Mouse (Mus musculus): ENCODE data around the gene Psmb11. TPM values are rescaled to one million over a fixed set of nuclear protein-coding genes. Genes with fewer than 3 reads are reported as not detected.

The Psmb11 gene
- total and polyA plus RNA-seq, 2 experiments from 2014 or later: not detected

- H3K27me3 ChIP-seq (ENCODE audit: control insufficient read depth, insufficient read depth, low read length): no peaks in the 10 kb centered on the region
- no peak for TF ChIP-seq CTCF (IDR thresholded peaks at IDR 0.05; ENCODE audit: low read depth)
- no peaks in the 10 kb centered on the region; the same call in 1 of the 2 replicates for H3K4me1 ChIP-seq (ENCODE audit: control insufficient read depth, insufficient read depth)
- peaks cover 10% of the 10 kb centered on the region for H3K36me3 ChIP-seq (replicated peaks; ENCODE audit: control insufficient read depth, insufficient read depth, low read length)
- H3K9me3 ChIP-seq (replicated peaks; ENCODE audit: control insufficient read depth, low read length): no peaks in the 10 kb centered on the region
- ATAC-seq (ENCODE audit: insufficient read depth, low read depth) (no peak), DNase-seq (ENCODE audit: low spot score) (no peak)
- H3K4me3 ChIP-seq (ENCODE audit: low read depth, low read length): no peak overlapping the region
- H3K27ac ChIP-seq (ENCODE audit: low read depth): no peak overlapping the region
- no peak overlapping the region for H3K9ac ChIP-seq (replicated peaks; ENCODE audit: low read depth, low read length)
- 88% methylated on average over 9 of the region's 9 CpGs for WGBS
- H3K4me2 ChIP-seq (ENCODE audit: low read depth, low read length): no peak overlapping the region
Measured at GRCm38 (mm10) chr14:54582536-54582935, 38.7 kb upstream of the Psmb11 start.

DNA sequence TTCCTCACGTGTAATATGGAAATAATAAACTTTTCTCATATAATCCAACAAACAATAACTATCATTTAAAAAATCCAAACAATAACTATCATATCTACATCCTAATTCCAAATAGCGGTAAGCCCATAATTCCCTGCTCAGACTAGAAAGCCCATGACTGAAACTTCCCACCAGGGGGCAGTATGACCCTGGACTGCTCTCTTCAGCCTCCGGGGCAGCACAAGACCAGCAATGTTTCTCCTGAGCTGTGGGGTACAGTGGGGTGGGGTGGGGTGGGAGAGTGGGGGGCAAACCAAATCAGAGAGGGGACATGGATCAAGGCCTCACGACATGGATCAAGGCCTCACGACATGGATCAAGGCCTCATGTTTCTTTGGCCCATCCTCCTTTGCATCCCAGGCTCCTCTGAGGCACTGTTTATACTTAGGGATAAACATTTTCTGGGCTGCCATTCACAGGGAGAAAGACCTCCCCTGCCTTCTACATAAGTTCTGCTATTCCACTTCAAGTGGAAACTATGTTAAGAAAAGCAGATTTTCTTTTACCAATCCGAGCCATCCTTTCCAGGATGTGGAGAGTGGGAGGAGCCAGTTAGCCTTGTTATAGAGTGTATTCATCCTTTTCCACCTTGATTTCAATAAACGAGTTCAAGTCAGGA lies 37.4 kb upstream of the Psmb11 start:
- Histone ChIP-seq H3K4me3 (ENCODE audit: low read depth, low read length) (no peak overlapping the region), H3K9me3 (replicated peaks; ENCODE audit: control insufficient read depth, low read length) (no peaks in the 10 kb centered on the region), H3K9ac (replicated peaks; ENCODE audit: low read depth, low read length) (no peak overlapping the region), H3K4me2 (ENCODE audit: low read depth, low read length) (no peak overlapping the region), H3K27ac (ENCODE audit: low read depth) (no peak overlapping the region), H3K36me3 (replicated peaks; ENCODE audit: control insufficient read depth, insufficient read depth, low read length) (peaks cover 10% of the 10 kb centered on the region), H3K4me1 (ENCODE audit: control insufficient read depth, insufficient read depth) (0 out of 2 replicates have a peak, but pooled peaks cover 3% of the 10 kb centered on the region), H3K27me3 (ENCODE audit: control insufficient read depth, insufficient read depth, low read length) (no peaks in the 10 kb centered on the region)
- peak; percentile 74 for DNase-seq (ENCODE audit: low spot score)
- ATAC-seq (ENCODE audit: insufficient read depth, low read depth): peak; percentile 56
- TF ChIP-seq CTCF (IDR thresholded peaks at IDR 0.05; ENCODE audit: low read depth) (peak; percentile 79), EP300 (IDR thresholded peaks at IDR 0.05; ENCODE audit: low read depth) (no peak)
- 26% methylated on average over 7 of the region's 7 CpGs for WGBS

DNA sequence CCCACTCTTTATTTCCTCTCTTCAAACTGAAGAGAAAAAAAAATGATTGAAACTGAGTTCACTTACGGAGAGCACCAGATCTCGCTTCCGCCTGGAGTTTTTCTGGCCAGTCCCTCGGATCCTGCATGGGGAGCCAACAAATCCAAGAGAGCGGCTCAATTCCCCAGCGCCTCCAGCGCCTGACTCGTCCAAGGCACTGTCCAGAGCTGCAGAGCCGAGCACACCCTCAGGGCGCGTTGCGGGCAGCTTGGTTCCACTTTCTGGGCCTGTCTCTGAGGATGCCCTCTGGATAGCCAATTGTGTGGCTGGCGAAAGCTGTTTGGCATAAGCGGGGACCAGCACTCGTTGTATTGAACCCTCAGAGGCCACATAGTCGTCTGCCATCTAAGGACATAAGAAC lies 30.2 kb upstream of the Psmb11 start:
- H3K27me3 ChIP-seq (ENCODE audit: control insufficient read depth, insufficient read depth, low read length): no peaks in the 10 kb centered on the region
- TF ChIP-seq EP300 (IDR thresholded peaks at IDR 0.05; ENCODE audit: low read depth): no peak
- no peak for TF ChIP-seq CTCF (IDR thresholded peaks at IDR 0.05; ENCODE audit: low read depth)
- DNase-seq (ENCODE audit: low spot score): no peak
- WGBS: 90% methylated on average over 16 of the region's 16 CpGs
- peaks cover 17% of the 10 kb centered on the region; the same call in 1 of the 2 replicates for H3K4me1 ChIP-seq (ENCODE audit: control insufficient read depth, insufficient read depth)
- ATAC-seq (ENCODE audit: insufficient read depth, low read depth): no peak
- no peak overlapping the region for H3K4me2 ChIP-seq (ENCODE audit: low read depth, low read length)
- no peaks in the 10 kb centered on the region for H3K36me3 ChIP-seq (replicated peaks; ENCODE audit: control insufficient read depth, insufficient read depth, low read length)
- no peak overlapping the region for H3K9ac ChIP-seq (replicated peaks; ENCODE audit: low read depth, low read length)
- H3K4me3 ChIP-seq (ENCODE audit: low read depth, low read length): no peak overlapping the region
- no peak overlapping the region for H3K27ac ChIP-seq (ENCODE audit: low read depth)
- H3K9me3 ChIP-seq (replicated peaks; ENCODE audit: control insufficient read depth, low read length): no peaks in the 10 kb centered on the region

DNA sequence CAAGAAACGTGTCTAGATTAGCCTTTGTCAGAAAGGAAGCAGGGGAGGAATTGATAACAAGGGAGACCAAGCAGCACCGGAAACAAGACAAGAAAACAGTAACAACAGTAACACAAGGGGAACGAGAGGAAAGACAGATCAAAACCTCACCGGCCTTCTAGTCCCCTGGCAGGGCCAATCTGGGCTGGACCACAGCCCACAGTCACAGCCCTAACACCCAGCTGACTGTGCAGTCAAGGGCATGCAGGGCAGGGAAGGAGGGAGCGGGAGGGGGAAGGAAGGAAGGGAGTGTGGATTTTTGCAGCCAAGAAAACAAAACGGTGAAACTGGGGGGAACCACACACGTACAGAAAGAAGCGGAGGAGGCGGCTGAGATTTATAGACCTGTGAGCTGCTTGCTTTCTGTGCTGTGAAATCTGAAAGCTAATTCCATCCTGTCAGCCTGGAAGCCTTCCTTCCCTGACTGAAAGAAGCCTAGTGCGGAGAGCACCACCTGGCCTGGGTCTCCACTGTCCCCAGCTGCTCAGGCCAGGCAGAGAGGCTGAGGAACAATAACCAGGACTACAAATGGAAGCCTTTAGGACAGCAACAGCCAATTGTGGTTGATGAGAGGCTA lies 28.8 kb upstream of the Psmb11 start:
- H3K27ac ChIP-seq (ENCODE audit: low read depth): peak overlapping the region; percentile 85
- H3K4me3 ChIP-seq (ENCODE audit: low read depth, low read length): no peak overlapping the region
- H3K4me1 ChIP-seq (ENCODE audit: control insufficient read depth, insufficient read depth): peaks cover 17% of the 10 kb centered on the region; the same call in 1 of the 2 replicates
- peak overlapping the region; percentile 6; the same call in 1 of the 2 replicates for H3K4me2 ChIP-seq (ENCODE audit: low read depth, low read length)
- DNase-seq (ENCODE audit: low spot score): peak; percentile 79
- peak; percentile 90 for ATAC-seq (ENCODE audit: insufficient read depth, low read depth)
- 21% methylated on average over 10 of the region's 10 CpGs for WGBS
- no peaks in the 10 kb centered on the region for H3K36me3 ChIP-seq (replicated peaks; ENCODE audit: control insufficient read depth, insufficient read depth, low read length)
- H3K9me3 ChIP-seq (replicated peaks; ENCODE audit: control insufficient read depth, low read length): no peaks in the 10 kb centered on the region
- H3K27me3 ChIP-seq (ENCODE audit: control insufficient read depth, insufficient read depth, low read length): no peaks in the 10 kb centered on the region
- H3K9ac ChIP-seq (replicated peaks; ENCODE audit: low read depth, low read length): peak overlapping the region; percentile 26; the same call in 1 of the 2 replicates
- no peak for TF ChIP-seq CTCF (IDR thresholded peaks at IDR 0.05; ENCODE audit: low read depth)
- TF ChIP-seq EP300 (IDR thresholded peaks at IDR 0.05; ENCODE audit: low read depth): no peak

DNA sequence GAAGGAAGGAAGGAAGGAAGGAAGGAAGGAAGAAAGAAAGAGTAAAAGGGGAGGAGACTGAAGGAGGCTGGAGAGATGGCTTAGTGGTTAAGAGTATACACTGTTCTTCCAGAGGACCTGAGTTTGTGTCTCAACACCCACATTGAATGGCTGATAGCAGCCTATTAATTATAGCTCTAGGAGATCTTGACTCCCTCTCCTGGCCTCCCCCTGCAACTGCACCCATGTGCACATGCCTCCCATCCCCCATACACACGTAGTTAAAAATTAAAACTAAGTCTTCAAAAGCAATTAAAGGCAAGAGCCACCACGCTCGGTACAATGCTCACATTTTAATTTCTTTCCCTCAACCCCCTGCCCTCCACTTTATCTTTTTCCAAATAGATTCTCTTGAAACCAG lies 27.2 kb upstream of the Psmb11 start:
- no peak for TF ChIP-seq EP300 (IDR thresholded peaks at IDR 0.05; ENCODE audit: low read depth)
- peak; percentile 23; the same call in 1 of the 2 replicates for TF ChIP-seq CTCF (IDR thresholded peaks at IDR 0.05; ENCODE audit: low read depth)
- Histone ChIP-seq H3K36me3 (replicated peaks; ENCODE audit: control insufficient read depth, insufficient read depth, low read length) (no peaks in the 10 kb centered on the region), H3K4me3 (ENCODE audit: low read depth, low read length) (no peak overlapping the region), H3K4me1 (ENCODE audit: control insufficient read depth, insufficient read depth) (peaks cover 12% of the 10 kb centered on the region; the same call in 1 of the 2 replicates), H3K9me3 (replicated peaks; ENCODE audit: control insufficient read depth, low read length) (no peaks in the 10 kb centered on the region), H3K4me2 (ENCODE audit: low read depth, low read length) (no peak overlapping the region), H3K27ac (ENCODE audit: low read depth) (no peak overlapping the region), H3K27me3 (ENCODE audit: control insufficient read depth, insufficient read depth, low read length) (no peaks in the 10 kb centered on the region), H3K9ac (replicated peaks; ENCODE audit: low read depth, low read length) (no peak overlapping the region)
- no peak for DNase-seq (ENCODE audit: low spot score)
- 93% methylated on average over 3 of the region's 3 CpGs for WGBS
- ATAC-seq (ENCODE audit: insufficient read depth, low read depth): no peak

All from heart, postnatal 0 days (tissue).